Mouse (Mus musculus): Measurements from ENCODE around the gene March2. TPM values are rescaled to one million over a fixed set of nuclear protein-coding genes. Genes with fewer than 3 reads are reported as not detected.
A peak's percentile ranks its signal among the peaks of the same experiment; 100 is the strongest.

Gene March2
- polyA plus RNA-seq, 1 experiment from 2014 or later: 64.9 TPM

GRCm38 (mm10) chr17:33719736-33720378 lies 1.4 kb upstream of the March2 start:
- WGBS: 95% methylated on average over 7 of the region's 7 CpGs
- DNase-seq (ENCODE audit: low spot score) (no peak), ATAC-seq (replicated peaks; ENCODE audit: low FRiP score, low read depth) (no peak)
- H3K9ac ChIP-seq (ENCODE audit: low read depth, low read length): no peak overlapping the region
- no peak for TF ChIP-seq CTCF (IDR thresholded peaks at IDR 0.05; ENCODE audit: low read depth)
- no peaks in the 10 kb centered on the region for H3K36me3 ChIP-seq (ENCODE audit: insufficient read depth, low read length)
- H3K4me3 ChIP-seq (replicated peaks; ENCODE audit: low read depth, low read length): no peak overlapping the region
- no peak overlapping the region for H3K27ac ChIP-seq
- no peaks in the 10 kb centered on the region for H3K27me3 ChIP-seq (ENCODE audit: insufficient read depth, low read length)
- H3K9me3 ChIP-seq (replicated peaks; ENCODE audit: low read length): no peaks in the 10 kb centered on the region
- H3K4me2 ChIP-seq (ENCODE audit: low read length): no peak overlapping the region
- no peaks in the 10 kb centered on the region for H3K4me1 ChIP-seq (replicated peaks; ENCODE audit: insufficient read depth, low read length)

GRCm38 (mm10) chr17:33718944-33719725 lies 665 bp upstream of the March2 start:
- Histone ChIP-seq H3K9ac (ENCODE audit: low read depth, low read length) (peak overlapping the region; percentile 82; the same call in 1 of the 2 replicates), H3K27me3 (ENCODE audit: insufficient read depth, low read length) (no peaks in the 10 kb centered on the region), H3K36me3 (ENCODE audit: insufficient read depth, low read length) (no peaks in the 10 kb centered on the region), H3K27ac (peak overlapping the region; percentile 25; the same call in 1 of the 2 replicates), H3K4me1 (replicated peaks; ENCODE audit: insufficient read depth, low read length) (no peaks in the 10 kb centered on the region), H3K4me2 (ENCODE audit: low read length) (peak overlapping the region; percentile 27), H3K4me3 (replicated peaks; ENCODE audit: low read depth, low read length) (peak overlapping the region; percentile 86; the same call in 1 of the 2 replicates), H3K9me3 (replicated peaks; ENCODE audit: low read length) (no peaks in the 10 kb centered on the region)
- WGBS: 44% methylated on average over 10 of the region's 10 CpGs
- TF ChIP-seq CTCF (IDR thresholded peaks at IDR 0.05; ENCODE audit: low read depth): no peak
- no peak for ATAC-seq (replicated peaks; ENCODE audit: low FRiP score, low read depth)
- no peak for DNase-seq (ENCODE audit: low spot score)

- ATAC-seq (replicated peaks; ENCODE audit: low FRiP score, low read depth) (no peak), DNase-seq (ENCODE audit: low spot score) (peak; percentile 9)
- Histone ChIP-seq H3K4me3 (replicated peaks; ENCODE audit: low read depth, low read length) (peak overlapping the region; percentile 86), H3K36me3 (ENCODE audit: insufficient read depth, low read length) (no peaks in the 10 kb centered on the region), H3K9ac (ENCODE audit: low read depth, low read length) (peak overlapping the region; percentile 82), H3K9me3 (replicated peaks; ENCODE audit: low read length) (no peaks in the 10 kb centered on the region), H3K27ac (peak overlapping the region; percentile 58; the same call in 1 of the 2 replicates), H3K4me2 (ENCODE audit: low read length) (peak overlapping the region; percentile 77), H3K27me3 (ENCODE audit: insufficient read depth, low read length) (no peaks in the 10 kb centered on the region), H3K4me1 (replicated peaks; ENCODE audit: insufficient read depth, low read length) (no peaks in the 10 kb centered on the region)
- WGBS: 6% methylated on average over 8 of the region's 8 CpGs
- TF ChIP-seq CTCF (IDR thresholded peaks at IDR 0.05; ENCODE audit: low read depth): no peak
These were observed 488 bp downstream of the March2 start for GRCm38 (mm10) chr17:33717982-33718381.

GRCm38 (mm10) chr17:33717246-33717645 lies 1.2 kb downstream of the March2 start:
- Histone ChIP-seq H3K4me1 (replicated peaks; ENCODE audit: insufficient read depth, low read length) (no peaks in the 10 kb centered on the region), H3K27me3 (ENCODE audit: insufficient read depth, low read length) (no peaks in the 10 kb centered on the region), H3K9ac (ENCODE audit: low read depth, low read length) (no peak overlapping the region), H3K36me3 (ENCODE audit: insufficient read depth, low read length) (no peaks in the 10 kb centered on the region), H3K9me3 (replicated peaks; ENCODE audit: low read length) (no peaks in the 10 kb centered on the region), H3K4me3 (replicated peaks; ENCODE audit: low read depth, low read length) (no peak overlapping the region), H3K27ac (no peak overlapping the region), H3K4me2 (ENCODE audit: low read length) (no peak overlapping the region)
- TF ChIP-seq CTCF (IDR thresholded peaks at IDR 0.05; ENCODE audit: low read depth): no peak
- no peak for ATAC-seq (replicated peaks; ENCODE audit: low FRiP score, low read depth)
- 100% methylated on average over 1 of the region's 1 CpGs for WGBS
- no peak for DNase-seq (ENCODE audit: low spot score)

GRCm38 (mm10) chr17:33714779-33715178 lies 3.7 kb downstream of the March2 start:
- no peak overlapping the region for H3K4me3 ChIP-seq (replicated peaks; ENCODE audit: low read depth, low read length)
- no peak for ATAC-seq (replicated peaks; ENCODE audit: low FRiP score, low read depth)
- TF ChIP-seq CTCF (IDR thresholded peaks at IDR 0.05; ENCODE audit: low read depth): no peak
- no peak overlapping the region for H3K9ac ChIP-seq (ENCODE audit: low read depth, low read length)
- no peak for DNase-seq (ENCODE audit: low spot score)
- H3K9me3 ChIP-seq (replicated peaks; ENCODE audit: low read length): no peaks in the 10 kb centered on the region
- H3K4me2 ChIP-seq (ENCODE audit: low read length): no peak overlapping the region
- no peaks in the 10 kb centered on the region for H3K4me1 ChIP-seq (replicated peaks; ENCODE audit: insufficient read depth, low read length)
- H3K27ac ChIP-seq: no peak overlapping the region
- H3K36me3 ChIP-seq (ENCODE audit: insufficient read depth, low read length): no peaks in the 10 kb centered on the region
- H3K27me3 ChIP-seq (ENCODE audit: insufficient read depth, low read length): no peaks in the 10 kb centered on the region
- WGBS: 85% methylated on average over 1 of the region's 1 CpGs

- no peak for TF ChIP-seq CTCF (IDR thresholded peaks at IDR 0.05; ENCODE audit: low read depth)
- no peak overlapping the region for H3K27ac ChIP-seq
- no peak for DNase-seq (ENCODE audit: low spot score)
- ATAC-seq (replicated peaks; ENCODE audit: low FRiP score, low read depth): no peak
- H3K4me3 ChIP-seq (replicated peaks; ENCODE audit: low read depth, low read length): no peak overlapping the region
- H3K4me2 ChIP-seq (ENCODE audit: low read length): no peak overlapping the region
- no peaks in the 10 kb centered on the region for H3K27me3 ChIP-seq (ENCODE audit: insufficient read depth, low read length)
- 76% methylated on average over 5 of the region's 5 CpGs for WGBS
- no peaks in the 10 kb centered on the region for H3K9me3 ChIP-seq (replicated peaks; ENCODE audit: low read length)
- H3K36me3 ChIP-seq (ENCODE audit: insufficient read depth, low read length): 0 out of 2 replicates have a peak, but pooled peaks cover 4% of the 10 kb centered on the region
- H3K4me1 ChIP-seq (replicated peaks; ENCODE audit: insufficient read depth, low read length): no peaks in the 10 kb centered on the region
- H3K9ac ChIP-seq (ENCODE audit: low read depth, low read length): no peak overlapping the region
These were observed 5.2 kb downstream of the March2 start for GRCm38 (mm10) chr17:33713271-33713670.
